Mouse (Mus musculus) central nervous system, embryonic 18 days (tissue): Measurements from ENCODE around the gene Mdm4. TPM values are rescaled to one million over a fixed set of nuclear protein-coding genes. Genes with fewer than 3 reads are reported as not detected.

Source experiments
- polyA plus RNA-seq: library from polyadenylated mRNA; depleted of rRNA; stranded (reverse); fragments of >200 nt; gene quantifications from 2 replicates; pipeline ENCODE4 v1.2.3, GENCODE M21; 2012; rRNA removed

The Mdm4 gene
- polyA plus RNA-seq = 103 and 104 TPM in 2 replicates

GRCm38 (mm10) chr1:133030461-133030860 lies at the start of gene Mdm4:
Gene Mdm4 (minus strand): TSS chr1:133030561.

GRCm38 (mm10) chr1:133045011-133045860 lies 14.9 kb upstream of the Mdm4 start, which contains the start of gene Pik3c2b:
Gene Pik3c2b (plus strand): TSS chr1:133045667.

Other genes with a start within 250 kb of the Mdm4 start
- gene Lrrn2, start 150.3 kb downstream of the Mdm4 start, polyA plus RNA-seq = 49.8 and 62.7 TPM in 2 replicates
- gene Pik3c2b, start 15.1 kb upstream of the Mdm4 start, polyA plus RNA-seq = 22.1 and 26.5 TPM in 2 replicates
- gene Ppp1r15b, start 100.6 kb upstream of the Mdm4 start, polyA plus RNA-seq = 23.0 and 24.1 TPM in 2 replicates
- gene Plekha6, start 133.6 kb upstream of the Mdm4 start, polyA plus RNA-seq = 42.7 and 45.2 TPM in 2 replicates